Mouse (Mus musculus) embryonic facial prominence, embryonic 11.5 days (tissue): Measurements from ENCODE around the gene Spem2. TPM values are rescaled to one million over a fixed set of nuclear protein-coding genes. Genes with fewer than 3 reads are reported as not detected.
A peak's percentile ranks its signal among the peaks of the same experiment; 100 is the strongest.
"Not testable (repeated sequence)": the region's sequence is repeated elsewhere in the genome, so short reads cannot be mapped to it uniquely, and the experiment has no call there.

Experiments used
- ATAC-seq: fragments of 200-750 bp; cut with Nextera tagmentation; replicated peaks from 2 replicates; pipeline ENCODE4 v1.8.0; 2017; ENCODE audit warnings: low read depth; ENCODE audit not compliant: insufficient number of reproducible peaks, low FRiP score, low TSS enrichment
- DNase-seq: peaks from one replicate; pipeline ENCODE4 v3.0.0-alpha.2; 2015; ENCODE audit warnings: low spot score
- H3K27ac ChIP-seq: fragments of 300-500 bp; sonication (generic); replicated peaks from 2 replicates; pipeline ENCODE4 v1.5.1; 2014; ENCODE audit warnings: mild to moderate bottlenecking, low read depth, low read length, control low read depth
- H3K27me3 ChIP-seq: fragments of 300-500 bp; sonication (generic); 2 replicates; pipeline ENCODE4 v1.6.1; 2014; ENCODE audit warnings: mild to moderate bottlenecking, low read length, moderate library complexity, mixed read lengths; ENCODE audit not compliant: control insufficient read depth, insufficient read depth
- H3K36me3 ChIP-seq: fragments of 300-500 bp; sonication (generic); replicated peaks from 2 replicates; pipeline ENCODE4 v1.6.1; 2014; ENCODE audit warnings: low read depth, mild to moderate bottlenecking, low read length, moderate library complexity, mixed read lengths; ENCODE audit not compliant: control insufficient read depth, insufficient read depth
- H3K4me1 ChIP-seq: fragments of 300-500 bp; sonication (generic); 2 replicates; pipeline ENCODE4 v1.6.1; 2014; ENCODE audit warnings: low read length, mixed read lengths; ENCODE audit not compliant: control insufficient read depth, insufficient read depth
- H3K4me2 ChIP-seq: fragments of 300-500 bp; sonication (generic); 2 replicates; pipeline ENCODE4 v1.6.1; 2014; ENCODE audit warnings: low read depth, mild to moderate bottlenecking, control low read depth, low read length, moderate library complexity
- H3K4me3 ChIP-seq: fragments of 300-500 bp; sonication (generic); 2 replicates; pipeline ENCODE4 v1.5.1; 2014; ENCODE audit warnings: low read depth, low read length, control low read depth
- H3K9ac ChIP-seq: fragments of 300-500 bp; sonication (generic); replicated peaks from 2 replicates; pipeline ENCODE4 v1.6.1; 2014; ENCODE audit warnings: mild to moderate bottlenecking, control low read depth, low read length
- H3K9me3 ChIP-seq: fragments of 300-500 bp; sonication (generic); replicated peaks from 2 replicates; pipeline ENCODE4 v1.6.1; 2016; ENCODE audit warnings: mild to moderate bottlenecking, low read length, inconsistent platforms, mixed read lengths; ENCODE audit not compliant: control insufficient read depth
- WGBS: fragments of 180-500 bp; shearing (Covaris S2); extraction: QIAGEN DNeasy Blood & Tissue Kit; methylation state at CpG from one replicate; pipeline ENCODE4 v1.1.7; 2014; 5-methylcytosine and 5-hydroxymethylcytosine counted together
- polyA plus RNA-seq: library from polyadenylated mRNA; unstranded; fragments of >200 nt; fragmentation: Nextera tagmentation; extraction: Ambion mirVana; gene quantifications from 2 replicates; pipeline ENCODE4 v1.2.1, GENCODE M21; 2014

Gene Spem2
- not detected in 2 replicates for polyA plus RNA-seq

GRCm38 (mm10) chr11:69818365-69818764, at the start of gene Spem2:
Gene Spem2 (minus strand): TSS chr11:69818465.
- H3K4me1 ChIP-seq = no peaks in the 10 kb centered on the region
- no peak for ATAC-seq
- H3K36me3 ChIP-seq = no peaks in the 10 kb centered on the region
- 74% methylated on average over 2 of the region's 2 CpGs for WGBS
- no peak for DNase-seq
- no peak within 1 kb of the TSS for H3K4me3 ChIP-seq
- peaks cover 3% of the 10 kb centered on the region; the same call in 1 of the 2 replicates for H3K9me3 ChIP-seq
- H3K27ac ChIP-seq = no peak within 1 kb of the TSS
- H3K9ac ChIP-seq = no peak within 1 kb of the TSS
- no peak within 1 kb of the TSS for H3K4me2 ChIP-seq
- H3K27me3 ChIP-seq = no peaks in the 10 kb centered on the region

GRCm38 (mm10) chr11:69867335-69867734, 49.1 kb upstream of the Spem2 start:
- Histone ChIP-seq H3K9ac (no peak overlapping the region), H3K4me1 (no peaks in the 10 kb centered on the region), H3K9me3 (no peaks in the 10 kb centered on the region), H3K4me3 (no peak overlapping the region), H3K27me3 (no peaks in the 10 kb centered on the region), H3K4me2 (no peak overlapping the region), H3K27ac (no peak overlapping the region), H3K36me3 (no peaks in the 10 kb centered on the region)
- DNase-seq (no peak), ATAC-seq (no peak)
- 71% methylated on average over 9 of the region's 9 CpGs for WGBS

GRCm38 (mm10) chr11:69865561-69865960, 47.3 kb upstream of the Spem2 start:
- no peaks in the 10 kb centered on the region for H3K36me3 ChIP-seq
- H3K4me2 ChIP-seq = no peak overlapping the region
- H3K27me3 ChIP-seq = no peaks in the 10 kb centered on the region
- H3K9me3 ChIP-seq = no peaks in the 10 kb centered on the region
- no peak overlapping the region for H3K4me3 ChIP-seq
- no peaks in the 10 kb centered on the region for H3K4me1 ChIP-seq
- no peak for ATAC-seq
- H3K9ac ChIP-seq = no peak overlapping the region
- WGBS = 88% methylated on average over 9 of the region's 9 CpGs
- H3K27ac ChIP-seq = no peak overlapping the region
- no peak for DNase-seq

- H3K36me3 ChIP-seq = no peaks in the 10 kb centered on the region
- H3K27ac ChIP-seq = no peak overlapping the region
- no peak overlapping the region for H3K9ac ChIP-seq
- 63% methylated on average over 8 of the region's 8 CpGs for WGBS
- no peaks in the 10 kb centered on the region for H3K9me3 ChIP-seq
- no peak overlapping the region for H3K4me2 ChIP-seq
- ATAC-seq (no peak), DNase-seq (no peak)
- no peak overlapping the region for H3K4me3 ChIP-seq
- H3K4me1 ChIP-seq = no peaks in the 10 kb centered on the region
- H3K27me3 ChIP-seq = no peaks in the 10 kb centered on the region; the same call in 1 of the 2 replicates
These were observed 46.0 kb upstream of the Spem2 start for GRCm38 (mm10) chr11:69864138-69864860.

- not testable (repeated sequence) for DNase-seq, H3K36me3 ChIP-seq, H3K27me3 ChIP-seq, H3K9ac ChIP-seq, H3K4me1 ChIP-seq, H3K9me3 ChIP-seq, ATAC-seq, H3K4me2 ChIP-seq, H3K27ac ChIP-seq, H3K4me3 ChIP-seq
- 81% methylated on average over 3 of the region's 3 CpGs for WGBS
These were observed 45.5 kb upstream of the Spem2 start for GRCm38 (mm10) chr11:69863729-69864128.

GRCm38 (mm10) chr11:69858113-69858998, 40.1 kb upstream of the Spem2 start, which contains the start of gene Tnk1:
Gene Tnk1 (minus strand): TSS chr11:69858730.
- 19% methylated on average over 30 of the region's 30 CpGs for WGBS
- peak; percentile 35 for DNase-seq
- ATAC-seq = no peak
- Histone ChIP-seq H3K27me3 (peaks cover 13% of the 10 kb centered on the region), H3K27ac (no peak within 1 kb of the TSS), H3K4me1 (no peaks in the 10 kb centered on the region), H3K36me3 (no peaks in the 10 kb centered on the region), H3K4me2 (peak within 1 kb of the TSS; percentile 30; the same call in 1 of the 2 replicates), H3K9ac (peak within 1 kb of the TSS; percentile 28), H3K9me3 (no peaks in the 10 kb centered on the region), H3K4me3 (no peak within 1 kb of the TSS)

GRCm38 (mm10) chr11:69855347-69855746, 37.1 kb upstream of the Spem2 start:
- Histone ChIP-seq H3K36me3 (no peaks in the 10 kb centered on the region; the same call in 1 of the 2 replicates), H3K27me3 (peaks cover 13% of the 10 kb centered on the region), H3K4me1 (no peaks in the 10 kb centered on the region), H3K27ac (no peak overlapping the region), H3K4me2 (no peak overlapping the region), H3K9ac (no peak overlapping the region), H3K4me3 (no peak overlapping the region; the same call in 1 of the 2 replicates), H3K9me3 (no peaks in the 10 kb centered on the region)
- peak; percentile 64 for DNase-seq
- 18% methylated on average over 16 of the region's 16 CpGs for WGBS
- peak; percentile 42; the same call in 1 of the 2 replicates for ATAC-seq
